Mouse (Mus musculus): Measurements from ENCODE around the gene Oip5. TPM values are rescaled to one million over a fixed set of nuclear protein-coding genes. Genes with fewer than 3 reads are reported as not detected.
"Not testable (repeated sequence)": the region's sequence is repeated elsewhere in the genome, so short reads cannot be mapped to it uniquely, and the experiment has no call there.

The Oip5 gene
- polyA plus RNA-seq (2015; fragmentation: Nextera tagmentation; extraction: Ambion mirVana), result 42.8 and 50.4 TPM in 2 replicates

GRCm38 (mm10) chr2:119618199-119618982, at the start of gene Oip5, which contains the start of gene Nusap1:
Gene Oip5, minus strand, starts transcription at chr2:119618469.
Gene Nusap1, plus strand, starts transcription at chr2:119618298.
- Histone ChIP-seq H3K27ac (peak within 1 kb of the TSS; percentile 95), H3K9ac (peak within 1 kb of the TSS; percentile 84), H3K36me3 (peaks cover 39% of the 10 kb centered on the region), H3K4me1 (replicated peaks) (peaks cover 41% of the 10 kb centered on the region), H3K9me3 (replicated peaks) (no peaks in the 10 kb centered on the region), H3K27me3 (no peaks in the 10 kb centered on the region), H3K4me3 (replicated peaks) (peak within 1 kb of the TSS; percentile 77), H3K4me2 (peak within 1 kb of the TSS; percentile 75)
- DNase-seq (peak; percentile 96), ATAC-seq (ENCODE audit: low read depth) (peak; percentile 97)
- WGBS (ENCODE audit: insufficient replicate concordance), result under 1% methylated on average over 55 of the region's 55 CpGs

GRCm38 (mm10) chr2:119665744-119666143, 47.5 kb upstream of the Oip5 start:
- H3K27me3 ChIP-seq; H3K36me3 ChIP-seq; H3K4me3 ChIP-seq (replicated peaks); H3K9ac ChIP-seq; H3K4me2 ChIP-seq; ATAC-seq (ENCODE audit: low read depth); H3K27ac ChIP-seq; H3K9me3 ChIP-seq (replicated peaks); DNase-seq: not testable (repeated sequence)
- WGBS (ENCODE audit: insufficient replicate concordance), result 66% methylated on average over 22 of the region's 23 CpGs
- peaks cover 29% of the 10 kb centered on the region for H3K4me1 ChIP-seq (replicated peaks)

- Histone ChIP-seq H3K27ac (peak within 1 kb of the TSS; percentile 69), H3K36me3 (peaks cover 25% of the 10 kb centered on the region), H3K4me2 (peak within 1 kb of the TSS; percentile 73), H3K4me1 (replicated peaks) (peaks cover 15% of the 10 kb centered on the region), H3K4me3 (replicated peaks) (peak within 1 kb of the TSS; percentile 79), H3K9me3 (replicated peaks) (no peaks in the 10 kb centered on the region), H3K9ac (peak within 1 kb of the TSS; percentile 90), H3K27me3 (no peaks in the 10 kb centered on the region)
- peak; percentile 70 for DNase-seq
- 1% methylated on average over 44 of the region's 44 CpGs for WGBS (ENCODE audit: insufficient replicate concordance)
- ATAC-seq (ENCODE audit: low read depth), result peak; percentile 87
Measured at GRCm38 (mm10) chr2:119662220-119663182, 44.2 kb upstream of the Oip5 start, which contains the start of gene Ndufaf1. Gene Ndufaf1, minus strand, starts transcription at chr2:119662827.

- Histone ChIP-seq H3K4me3 (replicated peaks) (no peak overlapping the region), H3K4me1 (replicated peaks) (no peaks in the 10 kb centered on the region), H3K9me3 (replicated peaks) (no peaks in the 10 kb centered on the region), H3K9ac (no peak overlapping the region), H3K27ac (no peak overlapping the region), H3K27me3 (no peaks in the 10 kb centered on the region), H3K36me3 (peaks cover 99% of the 10 kb centered on the region), H3K4me2 (no peak overlapping the region)
- WGBS (ENCODE audit: insufficient replicate concordance), result 87% methylated on average over 5 of the region's 5 CpGs
- DNase-seq (no peak), ATAC-seq (ENCODE audit: low read depth) (no peak)
Measured at GRCm38 (mm10) chr2:119644254-119644653, 26.0 kb upstream of the Oip5 start.

- Histone ChIP-seq H3K4me1 (replicated peaks) (no peaks in the 10 kb centered on the region), H3K27me3 (no peaks in the 10 kb centered on the region), H3K4me2 (no peak overlapping the region), H3K4me3 (replicated peaks) (no peak overlapping the region), H3K27ac (no peak overlapping the region), H3K9me3 (replicated peaks) (no peaks in the 10 kb centered on the region), H3K9ac (no peak overlapping the region), H3K36me3 (peaks cover 100% of the 10 kb centered on the region)
- no peak for DNase-seq
- no peak for ATAC-seq (ENCODE audit: low read depth)
- 78% methylated on average over 5 of the region's 5 CpGs for WGBS (ENCODE audit: insufficient replicate concordance)
Measured at GRCm38 (mm10) chr2:119641214-119641912, 23.1 kb upstream of the Oip5 start.

GRCm38 (mm10) chr2:119636781-119637180, 18.5 kb upstream of the Oip5 start:
- Histone ChIP-seq H3K4me3 (replicated peaks) (no peak overlapping the region), H3K9ac (no peak overlapping the region), H3K36me3 (peaks cover 100% of the 10 kb centered on the region), H3K4me1 (replicated peaks) (no peaks in the 10 kb centered on the region), H3K4me2 (no peak overlapping the region), H3K9me3 (replicated peaks) (no peaks in the 10 kb centered on the region), H3K27me3 (no peaks in the 10 kb centered on the region), H3K27ac (no peak overlapping the region)
- ATAC-seq (ENCODE audit: low read depth), result no peak
- DNase-seq, result no peak
- 83% methylated on average over 1 of the region's 1 CpGs for WGBS (ENCODE audit: insufficient replicate concordance)

- Histone ChIP-seq H3K9ac (peak overlapping the region; percentile 61), H3K4me3 (replicated peaks) (peak overlapping the region; percentile 77), H3K27me3 (no peaks in the 10 kb centered on the region), H3K27ac (peak overlapping the region; percentile 18; the same call in 1 of the 2 replicates), H3K9me3 (replicated peaks) (no peaks in the 10 kb centered on the region), H3K4me1 (replicated peaks) (peaks cover 42% of the 10 kb centered on the region), H3K36me3 (peaks cover 48% of the 10 kb centered on the region), H3K4me2 (peak overlapping the region; percentile 75)
- ATAC-seq (ENCODE audit: low read depth) (no peak), DNase-seq (no peak)
- 84% methylated on average over 2 of the region's 2 CpGs for WGBS (ENCODE audit: insufficient replicate concordance)
Measured at GRCm38 (mm10) chr2:119621302-119621701, 3.0 kb upstream of the Oip5 start.

- Histone ChIP-seq H3K4me2 (peak overlapping the region; percentile 75), H3K36me3 (peaks cover 39% of the 10 kb centered on the region), H3K27ac (peak overlapping the region; percentile 85), H3K4me3 (replicated peaks) (peak overlapping the region; percentile 77), H3K4me1 (replicated peaks) (peaks cover 46% of the 10 kb centered on the region), H3K9ac (peak overlapping the region; percentile 80)
- H3K9me3 ChIP-seq (replicated peaks); ATAC-seq (ENCODE audit: low read depth); DNase-seq; H3K27me3 ChIP-seq: not testable (repeated sequence)
- 4% methylated on average over 6 of the region's 6 CpGs for WGBS (ENCODE audit: insufficient replicate concordance)
Measured at GRCm38 (mm10) chr2:119619002-119619401, 733 bp upstream of the Oip5 start.

GRCm38 (mm10) chr2:119617841-119618198, 449 bp downstream of the Oip5 start:
- DNase-seq (no peak), ATAC-seq (ENCODE audit: low read depth) (peak; percentile 68)
- H3K4me2 ChIP-seq, result peak overlapping the region; percentile 66
- H3K9ac ChIP-seq, result peak overlapping the region; percentile 84
- H3K27ac ChIP-seq, result peak overlapping the region; percentile 95
- under 1% methylated on average over 13 of the region's 13 CpGs for WGBS (ENCODE audit: insufficient replicate concordance)
- H3K36me3 ChIP-seq, result peaks cover 37% of the 10 kb centered on the region
- H3K4me3 ChIP-seq (replicated peaks), result peak overlapping the region; percentile 77
- H3K27me3 ChIP-seq, result no peaks in the 10 kb centered on the region
- no peaks in the 10 kb centered on the region for H3K9me3 ChIP-seq (replicated peaks)
- H3K4me1 ChIP-seq (replicated peaks), result peaks cover 37% of the 10 kb centered on the region

- Histone ChIP-seq H3K4me2 (no peak overlapping the region), H3K4me3 (replicated peaks) (no peak overlapping the region), H3K27ac (peak overlapping the region; percentile 97), H3K9ac (no peak overlapping the region), H3K9me3 (replicated peaks) (no peaks in the 10 kb centered on the region), H3K4me1 (replicated peaks) (peaks cover 57% of the 10 kb centered on the region), H3K27me3 (no peaks in the 10 kb centered on the region), H3K36me3 (peaks cover 83% of the 10 kb centered on the region)
- ATAC-seq (ENCODE audit: low read depth) (peak; percentile 44), DNase-seq (no peak)
- WGBS (ENCODE audit: insufficient replicate concordance), result 61% methylated on average over 4 of the region's 4 CpGs
Measured at GRCm38 (mm10) chr2:119607023-119607422, 11.2 kb downstream of the Oip5 start.

All from liver, embryonic 13.5 days (tissue).